24 mouse cellular contexts compared by ENCODE assay signal in genomic region chr12:4777734-4778133, GRCm38 (mm10). TPM values are rescaled to one million over a fixed set of nuclear protein-coding genes. Genes with fewer than 3 reads are reported as not detected.
DNase-seq lines count a peak whose midpoint lies in the region; ATAC-seq and TF ChIP-seq lines count a peak whose summit lies in the region.
"Had no signal": no experiment of that assay in that cellular context is flagged by ENCODE, and none has a peak within 500 bp of the region (broad histone marks: within the 10 kb centered on the region; RNA-seq: fewer than 3 reads in every experiment).

No protein-coding gene starts in this region.

- peak overlapping the region; percentile 12 for H3K4me2 ChIP-seq in myocyte (ENCODE audit: low read depth)
- H3K4me2 ChIP-seq in liver, postnatal 0 days (ENCODE audit: low read depth, low read length): no peak overlapping the region
- H3K4me2 ChIP-seq: embryonic facial prominence, embryonic 12.5 days; forebrain, embryonic 13.5 days; forebrain, embryonic 15.5 days had no signal

- H3K36me3 ChIP-seq in MEL (ENCODE audit: control insufficient read depth in 1 of 2, insufficient read depth in 2 of 2, low read length in 2 of 2): peaks cover 0 to 5% of the 10 kb centered on the region in 2 experiments; a peak in 2 of 4 replicates
- no peaks in the 10 kb centered on the region for H3K36me3 ChIP-seq in myocyte (ENCODE audit: control insufficient read depth, insufficient read depth)
- no peaks in the 10 kb centered on the region for H3K36me3 ChIP-seq in liver, postnatal 0 days (replicated peaks; ENCODE audit: insufficient read depth, low read length)
- H3K36me3 ChIP-seq: embryonic facial prominence, embryonic 10.5 days; embryonic facial prominence, embryonic 12.5 days; forebrain, embryonic 15.5 days; G1E had no signal

- H3ac ChIP-seq in myocyte (ENCODE audit: control insufficient read depth, insufficient read length): no peak overlapping the region

- TF ChIP-seq POLR2A in MEL (IDR thresholded peaks at IDR 0.05; ENCODE audit: control insufficient read depth in 1 of 2, insufficient read depth in 1 of 2, low read depth in 1 of 2, low read length in 2 of 2, poor library complexity in 1 of 2) (no peak), myocyte (IDR thresholded peaks at IDR 0.05; ENCODE audit: insufficient read length, low read depth) (no peak)

- no peak for TF ChIP-seq EP300 in MEL (IDR thresholded peaks at IDR 0.05; ENCODE audit: low read depth in 1 of 2, low read length in 2 of 2)
- TF ChIP-seq EP300 in liver, postnatal 0 days (IDR thresholded peaks at IDR 0.05; ENCODE audit: low read depth): no peak

- H3K9ac ChIP-seq in MEL (ENCODE audit: control insufficient read depth, low read depth, low read length, poor library complexity, severe bottlenecking): 0 out of 2 replicates have a peak overlapping the region, but pooled peaks have one; percentile 33
- H3K9ac ChIP-seq in liver, postnatal 0 days (replicated peaks): no peak overlapping the region
- H3K9ac ChIP-seq: embryonic facial prominence, embryonic 12.5 days; forebrain, embryonic 13.5 days; forebrain, embryonic 15.5 days; forebrain, postnatal 0 days had no signal

- no peak for ATAC-seq in liver, postnatal 0 days
- ATAC-seq: activated CD4-positive, CD25-positive, alpha-beta regulatory T cell, adult 4 months; CD4-positive, CD25-positive, alpha-beta regulatory T cell, adult 4 months; forebrain, embryonic 13.5 days; forebrain, embryonic 15.5 days; forebrain, postnatal 0 days; Patski had no signal

- DNase-seq in 3T3-L1 (ENCODE audit: low read depth, low spot score): peak; percentile 11
- no peak for DNase-seq in MEL (ENCODE audit: low read depth, low spot score)
- no peak for DNase-seq in urinary bladder, adult 18-20 months (ENCODE audit: low spot score in 2 of 2)
- DNase-seq in liver, postnatal 0 days: no peak
- DNase-seq: adrenal gland, adult 8-10 months; adrenal gland, postnatal 14 days; adrenal gland, postnatal 36 days; B cell, adult 2 months; cerebellum, adult 11-12 months; cerebellum, adult 2 months; cerebellum, adult 9-10 months; cerebellum, postnatal 10 days; cerebellum, postnatal 25 days; forebrain, postnatal 0 days had no signal

- H3K4me1 ChIP-seq in MEL (ENCODE audit: control insufficient read depth in 1 of 2, insufficient read depth in 2 of 2, low read length in 2 of 2): peaks cover 6 to 8% of the 10 kb centered on the region in 2 experiments; a peak in 3 of 4 replicates
- no peaks in the 10 kb centered on the region for H3K4me1 ChIP-seq in liver, postnatal 0 days (ENCODE audit: insufficient read depth)
- H3K4me1 ChIP-seq: embryonic facial prominence, embryonic 10.5 days; embryonic facial prominence, embryonic 12.5 days; forebrain, embryonic 13.5 days; forebrain, embryonic 15.5 days had no signal

- H3K27ac ChIP-seq in MEL (ENCODE audit: control insufficient read depth, low read depth, low read length): peak overlapping the region; percentile 56; the same call in 1 of the 2 replicates
- no peak overlapping the region for H3K27ac ChIP-seq in liver, postnatal 0 days (ENCODE audit: low read depth)
- H3K27ac ChIP-seq: embryonic facial prominence, embryonic 10.5 days; embryonic facial prominence, embryonic 12.5 days; forebrain, embryonic 13.5 days; forebrain, embryonic 15.5 days had no signal

- no peak for TF ChIP-seq RAD21 in MEL (IDR thresholded peaks at IDR 0.05; ENCODE audit: low read depth, low read length)

- H3K79me2 ChIP-seq in MEL (ENCODE audit: control insufficient read depth, insufficient read depth, low read length, poor library complexity) (no peaks in the 10 kb centered on the region), myocyte (ENCODE audit: control insufficient read depth, insufficient read depth) (no peaks in the 10 kb centered on the region)

- WGBS in liver, postnatal 0 days (ENCODE audit: insufficient replicate concordance): 82% methylated on average over 6 of the region's 6 CpGs

- no peaks in the 10 kb centered on the region for H3K27me3 ChIP-seq in MEL (ENCODE audit: control insufficient read depth in 1 of 2, insufficient read depth in 2 of 2, low read length in 2 of 2)
- no peaks in the 10 kb centered on the region for H3K27me3 ChIP-seq in myocyte (ENCODE audit: control insufficient read depth, insufficient read depth, insufficient read length)
- no peaks in the 10 kb centered on the region for H3K27me3 ChIP-seq in liver, postnatal 0 days (ENCODE audit: insufficient read depth, low read length)
- H3K27me3 ChIP-seq: CH12.LX; embryonic facial prominence, embryonic 12.5 days; forebrain, embryonic 13.5 days; forebrain, embryonic 15.5 days; Patski had no signal

- no peak for TF ChIP-seq CTCF in MEL (IDR thresholded peaks at IDR 0.05 in 2 of 3, conservative IDR thresholded peaks at IDR 0.05 in 1 of 3; ENCODE audit: control insufficient read depth in 1 of 3, insufficient read depth in 1 of 3, low read depth in 2 of 3, low read length in 3 of 3, poor library complexity in 1 of 3, severe bottlenecking in 1 of 3)
- TF ChIP-seq CTCF in liver, postnatal 0 days (IDR thresholded peaks at IDR 0.05; ENCODE audit: low read depth): no peak

- H3K4me3 ChIP-seq in MEL (ENCODE audit: control insufficient read depth in 1 of 2, insufficient read depth in 1 of 2, low read depth in 2 of 2, low read length in 2 of 2) (peak overlapping the region in 1 of 2 experiments; percentile 35; a peak in 1 of 4 replicates), myocyte (no peak overlapping the region)
- H3K4me3 ChIP-seq in liver, postnatal 0 days (ENCODE audit: low read depth, low read length): no peak overlapping the region
- H3K4me3 ChIP-seq: embryonic facial prominence, embryonic 10.5 days; embryonic facial prominence, embryonic 12.5 days; forebrain, embryonic 13.5 days; forebrain, embryonic 15.5 days had no signal

- no peaks in the 10 kb centered on the region for H3K9me3 ChIP-seq in MEL (replicated peaks; ENCODE audit: insufficient read depth, low read length)
- no peaks in the 10 kb centered on the region for H3K9me3 ChIP-seq in liver, postnatal 0 days (ENCODE audit: low read length)
- H3K9me3 ChIP-seq: embryonic facial prominence, embryonic 10.5 days; embryonic facial prominence, embryonic 12.5 days; forebrain, embryonic 13.5 days; forebrain, embryonic 15.5 days; G1E had no signal

TF ChIP-seq in MEL, 35 proteins besides CTCF, POLR2A, EP300 and RAD21:
- TF ChIP-seq CHD1 (IDR thresholded peaks at IDR 0.05; ENCODE audit: low read depth, low read length) (no peak), MXI1 (IDR thresholded peaks at IDR 0.05; ENCODE audit: low read depth, low read length) (peak; percentile 40; the same call in 1 of the 2 replicates)

TF ChIP-seq in myocyte, 11 proteins besides CTCF, POLR2A, EP300 and RAD21:
- TF ChIP-seq SRF (IDR thresholded peaks at IDR 0.05; ENCODE audit: control insufficient read depth, insufficient read length, low read depth): no peak
- TF ChIP-seq MYOD1 (IDR thresholded peaks at IDR 0.05; ENCODE audit: control insufficient read depth in 1 of 3, insufficient read length in 2 of 3, low read depth in 2 of 3): no peak
- TF ChIP-seq CEBPB (IDR thresholded peaks at IDR 0.05; ENCODE audit: insufficient read depth, poor library complexity, severe bottlenecking): peak; percentile 70; the same call in 1 of the 2 replicates

RNA-seq across cellular contexts. Expression of gene Fam228b, which starts 8.7 kb away (rescaled TPM):
- total RNA-seq in MEL (2012; rRNA removed): 4.0 and 4.8 TPM in 2 replicates
- polyA plus RNA-seq in MEL (2012; ENCODE audit: insufficient read depth in 1 of 2, insufficient read length in 2 of 2, low read depth in 1 of 2, low replicate concordance in 2 of 2, missing spikeins in 1 of 2) (1 to 10 TPM in 1 of 2 experiments, not detected in 1; 5.3 TPM), myocyte (2012; fragmentation: generic; extraction: Trizol) (0.07 TPM)
- 0.44 and 0.68 TPM in 2 replicates for polyA plus RNA-seq in liver, postnatal 0 days (2015; fragmentation: Nextera tagmentation; extraction: Ambion mirVana)
- polyA plus RNA-seq: activated CD4-positive, CD25-positive, alpha-beta regulatory T cell, adult 4 months; G1E had no signal

RNA-seq across cellular contexts. Expression of gene Pfn4, which starts 8.9 kb away (rescaled TPM):
- total RNA-seq in MEL (2012; rRNA removed): 0.19 and 0.26 TPM in 2 replicates
- under 1 TPM in 1 of 2 experiments, not detected in 1; 0.70 TPM for polyA plus RNA-seq in MEL (2012; ENCODE audit: insufficient read depth in 1 of 2, insufficient read length in 2 of 2, low read depth in 1 of 2, low replicate concordance in 2 of 2, missing spikeins in 1 of 2)
- polyA plus RNA-seq in myocyte (2012; fragmentation: generic; extraction: Trizol): 0.02 TPM
- polyA plus RNA-seq in liver, postnatal 0 days (2015; fragmentation: Nextera tagmentation; extraction: Ambion mirVana): 0.60 and 0.72 TPM in 2 replicates
- total RNA-seq: CH12.LX had no signal
- polyA plus RNA-seq: activated CD4-positive, CD25-positive, alpha-beta regulatory T cell, adult 4 months; G1E had no signal

RNA-seq across cellular contexts. Expression of gene Fam228a, which starts 39.5 kb away (rescaled TPM):
- total RNA-seq in MEL (2012; rRNA removed): 0.15 and 0.23 TPM in 2 replicates
- polyA plus RNA-seq in MEL (2012; ENCODE audit: insufficient read depth in 1 of 2, insufficient read length in 2 of 2, low read depth in 1 of 2, low replicate concordance in 2 of 2, missing spikeins in 1 of 2) (under 1 TPM in 1 of 2 experiments, not detected in 1; 0.33 TPM), myocyte (2012; fragmentation: generic; extraction: Trizol) (not detected)
- polyA plus RNA-seq in liver, postnatal 0 days (2015; fragmentation: Nextera tagmentation; extraction: Ambion mirVana): 0.07 TPM in 1 of 2 replicates, not detected in the other
- total RNA-seq: CH12.LX had no signal
- polyA plus RNA-seq: activated CD4-positive, CD25-positive, alpha-beta regulatory T cell, adult 4 months; G1E had no signal

RNA-seq across cellular contexts. Expression of gene Sf3b6, which starts 39.6 kb away (rescaled TPM):
- 163 and 181 TPM in 2 replicates for total RNA-seq in MEL (2012; rRNA removed)
- polyA plus RNA-seq in MEL (2012; ENCODE audit: insufficient read depth in 1 of 2, insufficient read length in 2 of 2, low read depth in 1 of 2, low replicate concordance in 2 of 2, missing spikeins in 1 of 2) (100 to 1,000 TPM in 1 of 2 experiments, not detected in 1; 186 TPM), myocyte (2012; fragmentation: generic; extraction: Trizol) (100.0 TPM)
- 130 and 135 TPM in 2 replicates for polyA plus RNA-seq in liver, postnatal 0 days (2015; fragmentation: Nextera tagmentation; extraction: Ambion mirVana)
